Mouse (Mus musculus) CD4-positive, CD25-positive, alpha-beta regulatory T cell, adult 2 months (primary cell): ENCODE results near the gene Srcin1.

Experiments used
- DNase-seq: peaks from one replicate; pipeline ENCODE4 v3.0.0-alpha.2; 2012; ENCODE audit warnings: low read depth, low spot score

Srcin1 gene

GRCm38 (mm10) chr11:97468639-97469287 is 107.2 kb downstream of the Srcin1 start:
- DNase-seq, result peak; percentile 90

- DNase-seq, result no peak
Measured at GRCm38 (mm10) chr11:97466444-97467160, 109.4 kb downstream of the Srcin1 start.

GRCm38 (mm10) chr11:97465957-97466356 is 110.0 kb downstream of the Srcin1 start:
- DNase-seq, result no peak

GRCm38 (mm10) chr11:97463991-97464390 is 112.0 kb downstream of the Srcin1 start:
- DNase-seq, result no peak

- no peak for DNase-seq
Measured at GRCm38 (mm10) chr11:97463166-97463565, 112.8 kb downstream of the Srcin1 start.

GRCm38 (mm10) chr11:97462538-97462937 is 113.4 kb downstream of the Srcin1 start:
- no peak for DNase-seq

GRCm38 (mm10) chr11:97461307-97461820 is 114.6 kb downstream of the Srcin1 start:
- no peak for DNase-seq
